Mouse (Mus musculus) E14TG2a.4 (cell line): Measurements from ENCODE around the gene Prss34.

Experiments
- CTCF ChIP-seq: conservative IDR thresholded peaks from 2 replicates; pipeline ENCODE4 v1.5.1; 2014; ENCODE audit warnings: low read length
- NANOG ChIP-seq: IDR thresholded peaks from 2 replicates; pipeline ENCODE4 v1.6.1; 2014; ENCODE audit warnings: borderline replicate concordance, low read length, mixed read lengths
- POU5F1 ChIP-seq: IDR thresholded peaks from 2 replicates; pipeline ENCODE4 v1.6.1; 2014; ENCODE audit warnings: low read length, borderline replicate concordance

DNA sequence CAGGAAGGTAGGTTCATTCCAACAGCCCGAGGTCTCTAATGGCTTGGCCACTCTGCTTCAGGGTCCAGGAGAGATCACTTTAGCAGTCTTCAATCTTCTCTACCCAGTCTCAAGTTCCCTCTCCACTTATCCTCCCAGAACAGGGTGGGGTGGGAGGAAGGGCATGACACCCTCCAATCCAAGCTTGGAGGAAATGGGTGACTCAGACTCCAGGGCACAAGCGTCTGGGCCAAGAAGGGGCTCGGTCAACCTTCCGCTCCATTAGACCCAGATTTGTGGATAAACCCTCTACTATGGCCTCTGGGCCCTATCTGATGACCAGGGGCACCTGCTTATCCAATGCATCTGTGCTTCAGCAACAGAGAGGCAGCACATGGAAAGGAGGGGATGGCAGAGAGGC, 47.3 kb downstream of the Prss34 start, which contains the start of gene Tpsab1:
- TF ChIP-seq CTCF (no peak), POU5F1 (no peak), NANOG (no peak)
